9 mouse cellular contexts compared by ENCODE assay signal in the genomic region with DNA sequence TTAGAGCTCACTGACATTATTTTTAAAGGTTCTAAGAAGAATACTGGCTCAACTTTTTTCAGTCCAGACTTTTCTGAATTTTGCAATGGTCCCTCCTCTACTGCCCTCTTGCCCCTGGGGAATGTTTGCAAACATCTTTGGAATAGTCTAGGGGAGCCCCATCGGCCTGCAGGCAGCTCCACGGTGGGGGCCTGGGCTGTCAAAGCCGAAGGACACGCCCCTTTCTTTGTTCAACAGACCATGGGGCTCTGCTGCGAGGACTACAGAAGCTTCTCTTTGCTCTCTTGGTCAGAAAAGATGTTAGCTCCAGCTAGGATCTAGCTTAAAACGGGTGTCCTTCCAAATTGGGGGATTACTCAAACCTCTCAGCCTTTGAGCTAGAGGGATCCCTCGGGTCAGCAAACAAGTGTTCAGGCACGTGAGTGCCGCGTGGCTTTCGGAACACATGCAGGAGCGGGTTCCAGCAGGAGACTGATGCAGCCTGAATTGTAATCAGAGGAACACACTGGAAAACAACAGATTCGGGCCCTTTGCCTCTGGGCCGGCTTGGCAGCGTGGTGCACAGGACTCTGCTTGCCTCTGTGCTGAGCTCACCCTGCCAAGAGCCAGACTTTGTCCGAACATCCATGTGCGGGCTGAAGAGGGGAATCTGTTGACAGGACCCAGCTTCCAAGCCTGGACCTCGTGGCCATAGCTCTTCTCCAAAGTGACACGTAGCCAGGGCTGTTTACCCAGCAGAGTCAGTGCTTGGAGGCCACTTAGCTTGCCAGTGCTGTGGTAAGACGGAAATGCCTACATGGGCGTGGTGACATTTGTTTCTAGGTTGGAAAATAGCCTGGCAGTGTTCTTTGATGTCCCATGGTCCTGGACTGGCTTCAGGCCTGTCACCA. TPM values are rescaled to one million over a fixed set of nuclear protein-coding genes. Genes with fewer than 3 reads are reported as not detected.
DNase-seq lines count a peak whose midpoint lies in the region; ATAC-seq and TF ChIP-seq lines count a peak whose summit lies in the region.
"Had no signal": no experiment of that assay in that cellular context is flagged by ENCODE, and none has a peak within 500 bp of the region (broad histone marks: within the 10 kb centered on the region; RNA-seq: fewer than 3 reads in every experiment).

No protein-coding gene starts in this region.

- intact Hi-C loops in heart, postnatal 10 days (cut with DNase I), result loop anchor here (2.0 to 5.0 kb wide), 2 partner anchors 85 to 142 kb away; a partner anchor contains a TSS

- H3ac ChIP-seq in C2C12 (ENCODE audit: control insufficient read depth, insufficient read length, low read depth), result peak overlapping the region; percentile 2

- no peaks in the 10 kb centered on the region for H3K36me3 ChIP-seq in C2C12 (ENCODE audit: control insufficient read depth, insufficient read depth)
- no peaks in the 10 kb centered on the region for H3K36me3 ChIP-seq in forebrain, embryonic 12.5 days (replicated peaks)
- H3K36me3 ChIP-seq: neural tube, embryonic 12.5 days had no signal

- ATAC-seq in forebrain, embryonic 12.5 days (ENCODE audit: low FRiP score), result 0 out of 2 replicates have a peak, but pooled peaks have one; percentile 25
- ATAC-seq in activated CD4-positive, CD25-positive, alpha-beta regulatory T cell, adult 4 months, result no peak

- TF ChIP-seq CTCF in C2C12 (IDR thresholded peaks at IDR 0.05; ENCODE audit: control insufficient read depth, insufficient read depth, insufficient read length), result no peak

- no peaks in the 10 kb centered on the region for H3K79me2 ChIP-seq in C2C12 (ENCODE audit: control insufficient read depth, insufficient read depth)

- no peak overlapping the region for H3K9ac ChIP-seq in forebrain, embryonic 12.5 days
- H3K9ac ChIP-seq: neural tube, embryonic 12.5 days had no signal

- peaks cover 3% of the 10 kb centered on the region for H3K27me3 ChIP-seq in C2C12 (ENCODE audit: control insufficient read depth, insufficient read depth, insufficient read length)
- peaks cover 83% of the 10 kb centered on the region for H3K27me3 ChIP-seq in forebrain, embryonic 12.5 days

- WGBS in forebrain, embryonic 12.5 days, result 31% methylated on average over 21 of the region's 21 CpGs

- H3K27ac ChIP-seq in forebrain, embryonic 12.5 days, result no peak overlapping the region
- H3K27ac ChIP-seq: neural tube, embryonic 12.5 days had no signal

- H3K79me3 ChIP-seq in C2C12 (ENCODE audit: low read depth), result no peaks in the 10 kb centered on the region

- H3K4me2 ChIP-seq in forebrain, embryonic 12.5 days, result 0 out of 2 replicates have a peak overlapping the region, but pooled peaks have one; percentile 1
- H3K4me2 ChIP-seq: neural tube, embryonic 12.5 days had no signal

- H3K9me3 ChIP-seq in forebrain, embryonic 12.5 days, result no peaks in the 10 kb centered on the region
- H3K9me3 ChIP-seq: neural tube, embryonic 12.5 days had no signal

- H3K4me1 ChIP-seq in forebrain, embryonic 12.5 days, result peaks cover 11% of the 10 kb centered on the region

- peak; percentile 70 for DNase-seq in adrenal gland, postnatal 10 days
- DNase-seq in heart, postnatal 10 days, result peak; percentile 82 to 85
- peak; percentile 39 to 77 for DNase-seq in left cerebral cortex, adult 8-10 months (ENCODE audit: low spot score in 2 of 2)
- peak; percentile 71 for DNase-seq in right cerebral cortex, adult 18-20 months
- no peak for DNase-seq in MN1 (ENCODE audit: low spot score)

- no peak overlapping the region for H3K4me3 ChIP-seq in C2C12 (ENCODE audit: insufficient read depth, poor library complexity, severe bottlenecking)
- no peak overlapping the region for H3K4me3 ChIP-seq in forebrain, embryonic 12.5 days (replicated peaks)
- H3K4me3 ChIP-seq: neural tube, embryonic 12.5 days had no signal

TF ChIP-seq in C2C12, 6 proteins besides CTCF, POLR2A, EP300 and RAD21:
- TF ChIP-seq MYOD1 (IDR thresholded peaks at IDR 0.05; ENCODE audit: control insufficient read depth, insufficient read length, low read depth) (no peak), USF1 (IDR thresholded peaks at IDR 0.05; ENCODE audit: low read depth) (no peak), MYOG (IDR thresholded peaks at IDR 0.05; ENCODE audit: control insufficient read depth, extremely low read depth, insufficient read length) (no peak), FOSL1 (IDR thresholded peaks at IDR 0.05; ENCODE audit: insufficient read depth, low read length, poor library complexity, severe bottlenecking) (no peak)

RNA-seq across cellular contexts. Expression of a gene that starts 47.0 kb away (rescaled TPM):
- polyA plus RNA-seq in C2C12 (2012; fragmentation: generic; extraction: Trizol), result 4.8 TPM
- total RNA-seq in adrenal gland, postnatal 10 days (2021), result 1 to 10 TPM; 1.8 to 2.7 TPM
- 0.24 and 0.34 TPM in 2 replicates for polyA plus RNA-seq in forebrain, embryonic 12.5 days (2016; fragmentation: Nextera tagmentation; extraction: Ambion mirVana)
- 1 to 10 TPM; 1.1 to 1.6 TPM for total RNA-seq in heart, postnatal 10 days (2021)
- total RNA-seq in left cerebral cortex, adult 8-10 months (2022), result under 1 TPM; 0.14 to 0.98 (median 0.18) TPM
- polyA plus RNA-seq in activated CD4-positive, CD25-positive, alpha-beta regulatory T cell, adult 4 months (2017; shearing (Covaris generic)), result under 1 TPM; 0.17 TPM
